Mouse (Mus musculus) brown adipose tissue, adult 24 weeks (tissue): ENCODE data around the gene Gm20388. TPM values are rescaled to one million over a fixed set of nuclear protein-coding genes. Genes with fewer than 3 reads are reported as not detected.

Experiments
- H3K27ac ChIP-seq: fragments of 200-500 bp; replicated peaks from 2 replicates; pipeline ENCODE4 v1.5.1; 2012; ENCODE audit warnings: low read depth, mild to moderate bottlenecking, low read length
- H3K4me1 ChIP-seq: fragments of 200-500 bp; 2 replicates; pipeline ENCODE4 v1.6.1; 2012; ENCODE audit warnings: low read length, mixed read lengths; ENCODE audit not compliant: control insufficient read depth, insufficient read depth, insufficient read length
- H3K4me3 ChIP-seq: fragments of 200-500 bp; 2 replicates; pipeline ENCODE4 v1.5.1; 2012; ENCODE audit warnings: low read depth, mild to moderate bottlenecking, low read length, moderate library complexity; ENCODE audit not compliant: insufficient read depth
- polyA plus RNA-seq: library from polyadenylated mRNA; stranded (reverse); fragments of >200 nt; gene quantifications from 2 replicates; pipeline ENCODE4 v1.2.4, GENCODE M21; 2012; ENCODE audit not compliant: missing spikeins, insufficient read depth, insufficient read length

Gene Gm20388
- polyA plus RNA-seq, 1 experiment, result 44.7 TPM

- no peaks in the 10 kb centered on the region for H3K4me1 ChIP-seq
- no peak overlapping the region for H3K27ac ChIP-seq
- no peak overlapping the region for H3K4me3 ChIP-seq
These were observed 4460.9 kb downstream of the Gm20388 start for GRCm38 (mm10) chr8:124371410-124372123.

- H3K4me1 ChIP-seq, result no peaks in the 10 kb centered on the region
- no peak overlapping the region for H3K27ac ChIP-seq
These were observed 4463.1 kb downstream of the Gm20388 start for GRCm38 (mm10) chr8:124373753-124374152.

GRCm38 (mm10) chr8:124375168-124375567, 4464.5 kb downstream of the Gm20388 start:
- no peak overlapping the region for H3K27ac ChIP-seq
- H3K4me3 ChIP-seq, result no peak overlapping the region
- H3K4me1 ChIP-seq, result no peaks in the 10 kb centered on the region

More at GRCm38 (mm10) chr8:124373753-124374152, 4463.1 kb downstream of the Gm20388 start:
- H3K4me3 ChIP-seq, result no peak overlapping the region

- Histone ChIP-seq H3K4me3 (no peak overlapping the region), H3K27ac (no peak overlapping the region)
These were observed 4465.1 kb downstream of the Gm20388 start for GRCm38 (mm10) chr8:124375727-124376126.

GRCm38 (mm10) chr8:124376406-124376805, 4465.8 kb downstream of the Gm20388 start:
- Histone ChIP-seq H3K4me3 (no peak overlapping the region), H3K27ac (no peak overlapping the region), H3K4me1 (no peaks in the 10 kb centered on the region)

More at GRCm38 (mm10) chr8:124375727-124376126, 4465.1 kb downstream of the Gm20388 start:
- no peaks in the 10 kb centered on the region for H3K4me1 ChIP-seq

- no peak overlapping the region for H3K27ac ChIP-seq
- H3K4me1 ChIP-seq, result no peaks in the 10 kb centered on the region
- H3K4me3 ChIP-seq, result no peak overlapping the region
These were observed 4468.6 kb downstream of the Gm20388 start for GRCm38 (mm10) chr8:124379289-124379688.

GRCm38 (mm10) chr8:124382235-124382634, 4471.6 kb downstream of the Gm20388 start:
- no peak overlapping the region for H3K4me3 ChIP-seq
- H3K27ac ChIP-seq, result no peak overlapping the region
- H3K4me1 ChIP-seq, result no peaks in the 10 kb centered on the region

GRCm38 (mm10) chr8:124384336-124384735, 4473.7 kb downstream of the Gm20388 start:
- no peak overlapping the region for H3K27ac ChIP-seq
- H3K4me3 ChIP-seq, result no peak overlapping the region
- no peaks in the 10 kb centered on the region for H3K4me1 ChIP-seq

- no peak overlapping the region for H3K27ac ChIP-seq
- no peaks in the 10 kb centered on the region for H3K4me1 ChIP-seq
- H3K4me3 ChIP-seq, result no peak overlapping the region
These were observed 4475.7 kb downstream of the Gm20388 start for GRCm38 (mm10) chr8:124386225-124386899.

- Histone ChIP-seq H3K27ac (no peak overlapping the region), H3K4me3 (no peak overlapping the region), H3K4me1 (no peaks in the 10 kb centered on the region)
These were observed 4478.9 kb downstream of the Gm20388 start for GRCm38 (mm10) chr8:124389495-124389894.

GRCm38 (mm10) chr8:124391191-124391590, 4480.6 kb downstream of the Gm20388 start:
- Histone ChIP-seq H3K4me3 (no peak overlapping the region), H3K4me1 (no peaks in the 10 kb centered on the region), H3K27ac (no peak overlapping the region)

- H3K27ac ChIP-seq, result no peak overlapping the region
These were observed 4481.8 kb downstream of the Gm20388 start for GRCm38 (mm10) chr8:124392271-124393012.

GRCm38 (mm10) chr8:124393013-124393412, 4482.4 kb downstream of the Gm20388 start:
- Histone ChIP-seq H3K4me1 (no peaks in the 10 kb centered on the region), H3K27ac (no peak overlapping the region), H3K4me3 (no peak overlapping the region)

More at GRCm38 (mm10) chr8:124392271-124393012, 4481.8 kb downstream of the Gm20388 start:
- no peak overlapping the region for H3K4me3 ChIP-seq
- H3K4me1 ChIP-seq, result no peaks in the 10 kb centered on the region

- H3K4me1 ChIP-seq, result no peaks in the 10 kb centered on the region
- H3K4me3 ChIP-seq, result no peak overlapping the region
- no peak overlapping the region for H3K27ac ChIP-seq
These were observed 4483.3 kb downstream of the Gm20388 start for GRCm38 (mm10) chr8:124393927-124394326.

- no peaks in the 10 kb centered on the region for H3K4me1 ChIP-seq
- H3K27ac ChIP-seq, result no peak overlapping the region
These were observed 4484.3 kb downstream of the Gm20388 start for GRCm38 (mm10) chr8:124394951-124395350.

More at GRCm38 (mm10) chr8:124394951-124395350, 4484.3 kb downstream of the Gm20388 start:
- H3K4me3 ChIP-seq, result no peak overlapping the region
